Mouse (Mus musculus) liver, postnatal 0 days (tissue): Measurements from ENCODE around the gene Spc24. TPM values are rescaled to one million over a fixed set of nuclear protein-coding genes. Genes with fewer than 3 reads are reported as not detected.

Experiments
- ATAC-seq: fragments of 200-750 bp; cut with Nextera tagmentation; 2 replicates; pipeline ENCODE4 v1.8.0; 2017; ENCODE audit warnings: mild to moderate bottlenecking, moderate library complexity
- DNase-seq: peaks from one replicate; pipeline ENCODE4 v3.0.0-alpha.2; 2016
- H3K27ac ChIP-seq: fragments of 300-500 bp; sonication (generic); 2 replicates; pipeline ENCODE4 v1.5.1; 2014; ENCODE audit warnings: antibody characterized with exemption, moderate library complexity, mild to moderate bottlenecking, low read depth
- H3K27me3 ChIP-seq: fragments of 300-500 bp; sonication (generic); 2 replicates; pipeline ENCODE4 v1.6.1; 2014; ENCODE audit warnings: low read length, control low read depth, mixed read lengths; ENCODE audit not compliant: insufficient read depth
- H3K36me3 ChIP-seq: fragments of 300-500 bp; sonication (generic); replicated peaks from 2 replicates; pipeline ENCODE4 v1.6.1; 2014; ENCODE audit warnings: mild to moderate bottlenecking, control low read depth, low read length, moderate library complexity, mixed read lengths; ENCODE audit not compliant: insufficient read depth
- H3K4me1 ChIP-seq: fragments of 300-500 bp; sonication (generic); 2 replicates; pipeline ENCODE4 v1.6.1; 2014; ENCODE audit warnings: antibody characterized with exemption, mild to moderate bottlenecking, control low read depth; ENCODE audit not compliant: insufficient read depth
- H3K4me2 ChIP-seq: fragments of 300-500 bp; sonication (generic); 2 replicates; pipeline ENCODE4 v1.6.1; 2014; ENCODE audit warnings: low read depth, mild to moderate bottlenecking, low read length, moderate library complexity, mixed read lengths
- H3K4me3 ChIP-seq: fragments of 300-500 bp; sonication (generic); 2 replicates; pipeline ENCODE4 v1.5.1; 2014; ENCODE audit warnings: low read depth, low read length
- H3K9ac ChIP-seq: fragments of 300-500 bp; sonication (generic); replicated peaks from 2 replicates; pipeline ENCODE4 v1.6.1; 2014; ENCODE audit warnings: mild to moderate bottlenecking, moderate library complexity
- H3K9me3 ChIP-seq: fragments of 300-500 bp; sonication (generic); 2 replicates; pipeline ENCODE4 v1.6.1; 2016; ENCODE audit warnings: mild to moderate bottlenecking, control low read depth, low read length, mixed read lengths
- CTCF ChIP-seq: sonication (generic); IDR thresholded peaks from 2 replicates; pipeline ENCODE4 v1.5.1; 2016; ENCODE audit warnings: antibody characterized with exemption, low read depth
- EP300 ChIP-seq: IDR thresholded peaks from 2 replicates; pipeline ENCODE4 v1.6.1; 2016; ENCODE audit warnings: antibody characterized with exemption, low read depth, mild to moderate bottlenecking
- WGBS: fragments of 180-500 bp; shearing (Covaris S2); extraction: QIAGEN DNeasy Blood & Tissue Kit; methylation state at CpG from one replicate; pipeline ENCODE4 v1.1.7; 2014; ENCODE audit not compliant: insufficient replicate concordance; 5-methylcytosine and 5-hydroxymethylcytosine counted together
- polyA plus RNA-seq: library from polyadenylated mRNA; unstranded; fragments of >200 nt; fragmentation: Nextera tagmentation; extraction: Ambion mirVana; gene quantifications from 2 replicates; pipeline ENCODE4 v1.2.1, GENCODE M21; 2015

Spc24 gene
- polyA plus RNA-seq, 1 experiment from 2014 or later = 38.4 TPM

DNA sequence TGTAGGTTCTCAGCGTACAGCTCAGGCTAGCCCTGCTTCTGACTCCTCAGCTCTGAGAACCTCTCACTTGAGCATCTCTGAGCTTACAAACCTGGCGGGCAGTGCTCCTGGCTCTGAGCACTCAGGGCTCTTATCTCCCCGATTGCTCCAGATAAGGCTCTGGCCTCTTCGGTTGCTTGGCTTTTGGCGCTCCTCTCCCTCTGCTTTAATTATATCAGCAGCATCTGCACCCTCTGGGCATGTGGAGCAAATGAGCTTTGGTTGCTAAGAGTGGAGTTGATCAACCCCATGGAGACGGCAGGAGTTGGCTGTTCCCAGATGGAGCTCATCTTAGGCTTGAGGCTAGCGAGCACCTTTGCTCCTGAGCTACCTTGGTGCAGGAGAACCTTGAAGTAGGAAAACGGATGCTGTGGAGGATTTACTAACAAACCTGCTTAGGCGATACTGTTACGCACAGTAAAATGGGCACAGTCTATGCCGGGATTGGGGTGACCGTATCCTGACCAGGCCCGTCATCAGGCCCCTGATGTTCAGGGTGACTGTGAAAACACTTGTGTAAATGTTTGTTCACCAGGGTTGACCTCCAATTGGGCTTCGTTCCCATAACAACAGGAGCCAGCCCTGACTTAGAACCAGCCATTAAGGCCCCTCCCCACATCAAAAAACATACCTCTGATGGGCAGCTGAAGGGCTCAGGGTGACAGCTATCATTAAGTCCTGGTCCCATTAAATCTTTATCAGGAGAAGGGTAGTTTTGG is 33.7 kb downstream of the Spc24 start:
- DNase-seq (no peak), ATAC-seq (peak; percentile 16)
- Histone ChIP-seq H3K9ac (peak overlapping the region; percentile 81), H3K4me2 (peak overlapping the region; percentile 95), H3K27me3 (no peaks in the 10 kb centered on the region), H3K27ac (peak overlapping the region; percentile 96), H3K4me3 (peak overlapping the region; percentile 77), H3K9me3 (no peaks in the 10 kb centered on the region), H3K4me1 (peaks cover 43% of the 10 kb centered on the region), H3K36me3 (peaks cover 11% of the 10 kb centered on the region; the same call in 1 of the 2 replicates)
- no peak for TF ChIP-seq EP300
- TF ChIP-seq CTCF = no peak
- 59% methylated on average over 14 of the region's 14 CpGs for WGBS

DNA sequence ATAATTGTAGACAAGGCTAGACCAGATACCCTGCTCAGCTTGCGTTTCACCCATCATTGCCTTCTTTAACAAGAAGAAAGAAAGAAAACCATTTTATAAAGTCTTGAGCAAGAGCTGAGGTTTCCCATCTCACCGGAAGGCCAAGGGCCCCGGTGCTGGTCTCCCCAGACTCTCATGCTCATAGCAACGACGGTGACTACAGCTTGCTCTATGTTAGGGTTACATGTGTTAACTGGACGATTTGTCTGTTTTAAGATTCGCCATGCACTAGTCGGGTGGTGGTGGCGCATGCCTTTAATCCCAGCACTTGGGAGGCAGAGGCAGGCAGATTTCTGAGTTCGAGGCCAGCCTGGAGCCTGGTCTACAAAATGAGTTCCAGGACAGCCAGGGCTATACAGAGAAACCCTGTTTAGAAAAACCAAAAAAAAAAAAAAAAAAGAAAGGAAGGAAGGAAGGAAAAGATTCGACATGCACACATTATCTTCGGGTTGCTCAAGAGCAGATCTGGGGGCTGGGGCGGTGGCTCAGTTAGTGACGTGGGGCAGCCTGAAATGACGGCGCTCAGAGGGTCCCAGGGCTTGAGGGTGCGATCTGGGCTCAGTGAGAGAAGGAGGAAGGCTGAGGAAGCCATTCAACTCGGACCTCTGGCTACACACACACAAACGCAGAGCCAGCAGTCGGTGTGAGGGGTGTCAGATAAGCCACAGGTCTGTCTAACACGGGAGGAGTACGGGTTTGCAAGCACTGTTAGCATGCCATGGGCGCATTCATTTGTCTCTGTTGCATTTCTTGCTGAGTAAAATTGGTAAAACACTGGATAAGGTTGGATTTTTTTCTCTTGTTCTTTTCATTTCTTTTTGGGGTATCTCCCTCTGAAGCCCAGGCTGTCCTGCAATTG is 34.6 kb downstream of the Spc24 start:
- peaks cover 5% of the 10 kb centered on the region; the same call in 1 of the 2 replicates for H3K36me3 ChIP-seq
- TF ChIP-seq CTCF (no peak), EP300 (no peak)
- H3K9me3 ChIP-seq = no peaks in the 10 kb centered on the region
- H3K27me3 ChIP-seq = no peaks in the 10 kb centered on the region
- peak overlapping the region; percentile 81 for H3K9ac ChIP-seq
- no peak for ATAC-seq
- H3K27ac ChIP-seq = peak overlapping the region; percentile 96
- DNase-seq = no peak
- peak overlapping the region; percentile 77 for H3K4me3 ChIP-seq
- peak overlapping the region; percentile 95 for H3K4me2 ChIP-seq
- H3K4me1 ChIP-seq = peaks cover 43% of the 10 kb centered on the region
- 24% methylated on average over 23 of the region's 23 CpGs for WGBS

DNA sequence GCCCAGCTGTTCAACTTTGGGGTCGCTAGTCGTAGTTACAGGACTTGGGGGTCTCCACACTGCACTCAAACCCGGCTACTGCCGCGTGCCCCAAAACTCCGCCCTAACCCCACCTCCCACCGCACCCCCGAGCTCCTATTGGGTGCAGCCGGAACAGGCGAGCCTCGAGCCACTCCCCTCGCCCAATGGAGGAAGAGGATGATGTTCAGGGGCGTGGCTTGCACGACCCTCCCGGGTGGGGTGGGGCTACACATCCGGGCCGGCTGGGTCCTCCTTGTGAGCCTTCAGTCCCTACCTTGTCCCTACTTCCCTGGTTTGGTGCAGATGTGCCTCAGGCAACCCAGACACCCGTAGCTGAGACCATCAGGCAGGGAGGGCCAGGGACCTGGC is 36.0 kb downstream of the Spc24 start:
- no peaks in the 10 kb centered on the region for H3K9me3 ChIP-seq
- peak overlapping the region; percentile 77 for H3K4me3 ChIP-seq
- peak overlapping the region; percentile 81 for H3K9ac ChIP-seq
- 2% methylated on average over 16 of the region's 18 CpGs for WGBS
- TF ChIP-seq EP300 (no peak), CTCF (no peak)
- peak; percentile 86 for ATAC-seq
- no peaks in the 10 kb centered on the region for H3K27me3 ChIP-seq
- peak overlapping the region; percentile 96 for H3K27ac ChIP-seq
- H3K4me1 ChIP-seq = peaks cover 37% of the 10 kb centered on the region
- peaks cover 3% of the 10 kb centered on the region; the same call in 1 of the 2 replicates for H3K36me3 ChIP-seq
- DNase-seq = peak; percentile 94
- peak overlapping the region; percentile 95 for H3K4me2 ChIP-seq

DNA sequence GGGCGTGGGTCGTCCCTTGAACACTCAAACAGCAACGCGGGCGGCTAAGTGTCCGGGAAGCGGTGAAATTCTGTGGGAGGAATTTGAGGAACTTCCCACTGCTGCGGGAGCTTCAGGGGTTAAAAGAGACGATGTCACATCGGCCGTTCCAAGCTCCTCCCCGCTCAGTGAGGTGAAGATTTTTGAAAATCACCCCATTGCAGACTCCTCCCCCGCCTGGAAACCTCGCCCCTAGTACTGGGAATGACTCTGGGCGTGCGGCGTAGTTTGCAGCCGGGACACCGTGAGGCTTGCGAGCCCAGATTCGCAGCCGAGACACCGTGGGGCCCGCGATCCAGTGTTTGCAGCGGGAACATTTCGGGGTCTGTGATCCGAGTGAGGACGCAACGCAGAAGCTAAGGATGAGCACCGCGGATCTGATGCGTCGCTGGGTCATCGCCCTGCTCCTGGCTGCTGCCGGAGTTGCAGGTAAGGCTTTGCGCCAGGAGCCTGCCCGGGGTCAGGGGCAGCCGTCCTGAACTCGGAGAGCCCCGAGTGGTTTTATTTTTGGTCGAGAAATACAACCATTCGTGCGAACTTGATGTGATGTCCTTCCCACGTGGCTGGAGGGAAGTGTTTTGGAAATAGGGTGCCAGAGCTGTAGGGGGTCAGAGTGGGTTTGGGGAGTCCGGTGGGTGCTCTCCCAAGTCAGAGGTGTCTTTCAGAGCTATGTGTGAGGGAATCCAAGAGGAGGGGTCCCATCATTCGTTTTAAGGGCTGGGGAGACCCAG is 36.5 kb downstream of the Spc24 start, which contains the start of gene Ldlr:
Gene Ldlr (plus strand): TSS at position 107 of the 770 bp plus-strand sequence.
- no peaks in the 10 kb centered on the region for H3K36me3 ChIP-seq
- under 1% methylated on average over 47 of the region's 47 CpGs for WGBS
- DNase-seq = peak; percentile 90
- no peaks in the 10 kb centered on the region for H3K27me3 ChIP-seq
- peak; percentile 85 for ATAC-seq
- no peaks in the 10 kb centered on the region for H3K9me3 ChIP-seq
- H3K4me1 ChIP-seq = peaks cover 34% of the 10 kb centered on the region
- TF ChIP-seq EP300 (peak; percentile 61; the same call in 1 of the 2 replicates), CTCF (no peak)
- peak within 1 kb of the TSS; percentile 96 for H3K27ac ChIP-seq
- H3K4me3 ChIP-seq = peak within 1 kb of the TSS; percentile 77
- peak within 1 kb of the TSS; percentile 81 for H3K9ac ChIP-seq
- H3K4me2 ChIP-seq = peak within 1 kb of the TSS; percentile 95

DNA sequence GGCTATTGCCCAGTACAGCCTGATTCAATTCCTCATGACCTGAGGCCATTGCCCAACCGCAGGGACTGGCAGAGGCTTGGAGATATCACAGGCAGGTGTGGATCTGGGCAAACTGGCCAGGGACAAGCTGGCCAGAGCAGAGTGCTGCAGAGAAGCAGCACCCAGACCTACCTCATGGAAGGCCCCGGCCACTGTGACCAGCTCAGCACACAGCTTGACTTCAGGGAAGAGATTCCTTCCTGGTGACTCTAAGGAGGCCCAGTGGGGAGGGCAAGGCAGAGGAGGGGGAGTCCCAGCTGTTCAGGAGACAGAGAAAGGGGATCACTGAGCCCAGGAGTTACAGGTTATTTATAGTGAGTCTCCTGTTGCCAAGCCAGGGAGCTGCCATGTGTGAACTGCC is 39.1 kb downstream of the Spc24 start:
- Histone ChIP-seq H3K9ac (no peak overlapping the region), H3K4me3 (no peak overlapping the region), H3K4me2 (no peak overlapping the region), H3K9me3 (no peaks in the 10 kb centered on the region), H3K27me3 (no peaks in the 10 kb centered on the region), H3K27ac (no peak overlapping the region), H3K36me3 (no peaks in the 10 kb centered on the region), H3K4me1 (peaks cover 20% of the 10 kb centered on the region)
- WGBS = 78% methylated on average over 2 of the region's 2 CpGs
- TF ChIP-seq EP300 (no peak), CTCF (no peak)
- ATAC-seq (no peak), DNase-seq (no peak)
